Mouse (Mus musculus): ENCODE data around the gene Rerg. TPM values are rescaled to one million over a fixed set of nuclear protein-coding genes. Genes with fewer than 3 reads are reported as not detected.

Rerg gene
- total RNA-seq, 2 experiments from 2014 or later = 5.9 to 11.9 TPM

- TF ChIP-seq CTCF (IDR thresholded peaks at IDR 0.05) = no peak
- intact Hi-C loops (cut with DNase I) = no loop called here
- DNase-seq (ENCODE audit: extremely low spot score in 1 of 2, low spot score in 2 of 2) = no peak
- H3K4me3 ChIP-seq = no peak overlapping the region
- H3K27ac ChIP-seq = no peak overlapping the region
Measured at GRCm38 (mm10) chr6:137029931-137030610, 140.2 kb downstream of the Rerg start.

GRCm38 (mm10) chr6:137025461-137025860 lies 144.8 kb downstream of the Rerg start:
- intact Hi-C loops (cut with DNase I) = no loop called here
- DNase-seq (ENCODE audit: extremely low spot score in 1 of 2, low spot score in 2 of 2) = no peak
- Histone ChIP-seq H3K4me3 (no peak overlapping the region), H3K27ac (no peak overlapping the region)
- TF ChIP-seq CTCF (IDR thresholded peaks at IDR 0.05) = no peak

- DNase-seq (ENCODE audit: extremely low spot score in 1 of 2, low spot score in 2 of 2) = no peak
- Histone ChIP-seq H3K27ac (no peak overlapping the region), H3K4me3 (no peak overlapping the region)
- TF ChIP-seq CTCF (IDR thresholded peaks at IDR 0.05) = no peak
- intact Hi-C loops (cut with DNase I) = no loop called here
Measured at GRCm38 (mm10) chr6:137024541-137024940, 145.8 kb downstream of the Rerg start.

- DNase-seq (ENCODE audit: extremely low spot score in 1 of 2, low spot score in 2 of 2) = no peak
- Histone ChIP-seq H3K4me3 (no peak overlapping the region), H3K27ac (no peak overlapping the region)
- no peak for TF ChIP-seq CTCF (IDR thresholded peaks at IDR 0.05)
- intact Hi-C loops (cut with DNase I) = no loop called here
Measured at GRCm38 (mm10) chr6:137017216-137017973, 152.9 kb downstream of the Rerg start.

- Histone ChIP-seq H3K4me3 (no peak overlapping the region), H3K27ac (no peak overlapping the region)
- no peak for TF ChIP-seq CTCF (IDR thresholded peaks at IDR 0.05)
- DNase-seq (ENCODE audit: extremely low spot score in 1 of 2, low spot score in 2 of 2) = no peak
- intact Hi-C loops (cut with DNase I) = no loop called here
Measured at GRCm38 (mm10) chr6:137014346-137014745, 156.0 kb downstream of the Rerg start.

GRCm38 (mm10) chr6:137011187-137011586 lies 159.1 kb downstream of the Rerg start:
- H3K27ac ChIP-seq = no peak overlapping the region

More at GRCm38 (mm10) chr6:137011187-137011586, 159.1 kb downstream of the Rerg start:
- intact Hi-C loops (cut with DNase I) = no loop called here
- no peak for DNase-seq (ENCODE audit: extremely low spot score in 1 of 2, low spot score in 2 of 2)
- no peak for TF ChIP-seq CTCF (IDR thresholded peaks at IDR 0.05)
- H3K4me3 ChIP-seq = no peak overlapping the region

Other genes with a start within 250 kb of the Rerg start
- under 1 TPM in 1 of 2 experiments, not detected in 1; 0.35 TPM for gene Erp27, start 248.3 kb downstream of the Rerg start, total RNA-seq (2021)
- gene Pde6h, start 246.7 kb downstream of the Rerg start, total RNA-seq (2021) = 1 to 10 TPM; 1.6 to 3.0 TPM
- 10 to 100 TPM; 10.2 to 13.0 TPM for gene Arhgdib, start 228.6 kb downstream of the Rerg start, total RNA-seq (2021)
- 10 to 100 TPM; 31.7 to 40.1 TPM for gene Ptpro, start 81.8 kb upstream of the Rerg start, total RNA-seq (2021)